Mouse (Mus musculus) common myeloid progenitor, adult 5-6 weeks (primary cell): ENCODE measurements around the gene Jazf1. TPM values are rescaled to one million over a fixed set of nuclear protein-coding genes. Genes with fewer than 3 reads are reported as not detected.
A peak's percentile ranks its signal among the peaks of the same experiment; 100 is the strongest.

ENCODE experiments used
- ATAC-seq: replicated peaks from 2 replicates; pipeline ENCODE4 v1.8.0; 2016; ENCODE audit warnings: low read depth, mild to moderate bottlenecking, moderate TSS enrichment, inconsistent platforms; ENCODE audit not compliant: poor library complexity, severe bottlenecking
- total RNA-seq: library from RNA; stranded (forward); fragments of 200-1000, 187-1606 nt; gene quantifications from 2 replicates; pipeline ENCODE4 v1.2.3, GENCODE M21; 2017

Gene Jazf1
- total RNA-seq, 1 experiment from 2014 or later, result not detected

GRCm38 (mm10) chr6:53014460-53015455 is 53.7 kb downstream of the Jazf1 start:
- no peak for ATAC-seq

- ATAC-seq, result no peak
Measured at GRCm38 (mm10) chr6:53010286-53010685, 58.1 kb downstream of the Jazf1 start.

GRCm38 (mm10) chr6:53006032-53006431 is 62.4 kb downstream of the Jazf1 start:
- ATAC-seq, result no peak

DNA sequence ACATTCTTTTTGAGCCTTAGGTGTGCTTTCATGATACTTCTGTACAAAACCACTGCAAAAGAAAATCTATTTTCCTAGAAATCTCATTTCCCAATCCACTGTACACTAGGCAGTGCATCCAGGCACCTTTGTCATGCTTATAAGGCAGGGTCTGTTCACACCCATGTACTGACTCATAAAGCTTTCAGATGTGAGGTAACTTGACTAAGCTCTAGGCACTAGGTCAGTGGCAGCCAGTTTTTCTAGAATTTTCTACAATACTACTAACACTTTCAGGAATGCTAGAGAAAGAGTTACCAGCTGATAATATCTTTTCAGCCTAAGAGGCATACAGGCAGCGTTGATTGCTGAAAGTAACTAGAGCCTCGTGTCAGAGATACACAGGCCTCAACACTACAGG is 62.9 kb downstream of the Jazf1 start:
- ATAC-seq, result no peak

- no peak for ATAC-seq
Measured at GRCm38 (mm10) chr6:52990816-52991215, 77.6 kb downstream of the Jazf1 start.

- ATAC-seq, result no peak
Measured at GRCm38 (mm10) chr6:52987905-52988640, 80.4 kb downstream of the Jazf1 start.

GRCm38 (mm10) chr6:52987391-52987790 is 81.0 kb downstream of the Jazf1 start:
- 0 out of 2 replicates have a peak, but pooled peaks have one; percentile 22 for ATAC-seq

DNA sequence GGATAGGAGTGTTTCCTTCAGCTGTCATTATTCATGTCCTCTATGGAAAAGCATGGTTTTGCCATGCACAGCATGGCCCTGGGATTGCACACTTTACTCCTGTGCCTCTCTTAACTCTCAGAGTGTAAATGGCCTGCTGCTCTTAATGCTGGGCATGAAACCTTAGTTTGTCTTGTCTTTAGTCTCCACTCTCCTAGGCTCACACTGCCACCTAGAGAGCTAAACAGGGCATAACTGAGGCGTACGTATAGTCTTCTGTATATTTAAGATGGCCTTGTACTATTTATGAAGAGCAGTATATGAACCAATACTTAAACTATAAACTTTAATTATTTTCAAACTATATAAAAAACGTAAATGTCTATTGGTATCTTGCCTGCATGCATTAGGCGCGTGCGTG is 86.3 kb downstream of the Jazf1 start:
- ATAC-seq, result 0 out of 2 replicates have a peak, but pooled peaks have one; percentile 36

DNA sequence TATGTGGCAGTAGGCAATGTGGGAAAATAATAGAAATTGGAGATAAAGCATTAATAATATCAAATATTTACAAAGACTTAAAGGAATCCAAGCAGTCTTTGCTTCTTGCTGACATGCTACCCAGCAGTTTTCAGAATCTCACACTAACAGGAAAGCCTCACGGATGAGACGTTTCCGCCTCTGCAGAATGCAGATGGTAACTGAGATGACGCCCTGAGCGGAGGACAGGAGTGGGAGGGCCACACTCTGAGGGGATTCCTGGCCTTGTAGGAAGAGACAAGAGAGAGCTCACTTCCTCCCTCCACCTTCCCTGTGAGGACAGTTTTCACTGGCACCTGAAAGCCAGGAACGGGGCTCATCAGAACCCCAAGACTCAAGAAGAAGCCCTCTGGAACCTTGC is 88.9 kb downstream of the Jazf1 start:
- ATAC-seq, result no peak

DNA sequence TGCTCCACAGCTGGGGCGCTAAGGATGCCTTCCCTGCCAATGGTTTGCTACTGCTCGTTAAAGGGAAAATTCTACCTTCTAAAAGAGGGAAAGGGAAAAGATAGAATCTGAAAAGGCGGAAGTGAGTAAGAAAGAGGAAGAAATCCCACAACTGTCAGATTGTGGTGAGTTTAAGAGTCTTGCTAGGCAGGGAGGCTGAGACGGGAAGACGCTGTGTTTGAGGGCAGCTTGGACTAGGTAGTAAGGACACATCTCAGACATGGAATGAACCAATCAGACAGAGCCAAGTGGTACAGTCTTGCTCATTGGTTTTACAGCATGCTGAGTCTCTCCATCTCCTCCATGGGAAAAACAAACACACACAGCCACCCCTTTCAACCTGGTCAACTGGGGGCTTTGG is 95.1 kb downstream of the Jazf1 start:
- 0 out of 2 replicates have a peak, but pooled peaks have one; percentile 50 for ATAC-seq

GRCm38 (mm10) chr6:52972138-52972537 is 96.3 kb downstream of the Jazf1 start:
- peak; percentile 74 for ATAC-seq

DNA sequence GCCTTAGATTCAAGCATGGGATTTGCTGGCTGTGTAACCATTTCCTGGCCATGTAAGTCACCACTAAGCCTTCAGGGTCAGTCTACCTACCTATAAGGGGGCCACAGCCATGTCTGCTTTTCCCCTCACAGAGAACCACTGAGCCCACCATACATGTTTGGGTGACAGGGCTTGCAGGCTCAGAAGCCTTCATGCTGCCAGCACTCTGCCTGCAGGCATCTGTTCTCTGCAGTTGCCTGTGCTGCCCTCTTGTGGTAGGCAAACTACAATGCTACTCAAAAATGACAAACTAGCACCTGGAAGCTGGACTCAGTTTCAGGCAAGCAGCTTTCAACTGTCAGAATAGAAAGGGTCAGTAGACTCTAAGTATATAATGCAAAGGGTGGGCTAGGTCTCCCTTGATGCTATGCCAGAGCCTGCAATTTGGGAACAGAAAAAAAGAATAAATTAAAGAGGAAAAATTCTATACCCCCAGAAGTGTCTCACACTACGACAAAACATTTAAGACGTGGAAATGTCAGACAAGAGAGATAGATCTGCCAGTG is 98.6 kb downstream of the Jazf1 start:
- 0 out of 2 replicates have a peak, but pooled peaks have one; percentile 57 for ATAC-seq

GRCm38 (mm10) chr6:52968346-52968891 is 100.0 kb downstream of the Jazf1 start:
- ATAC-seq, result no peak

- ATAC-seq, result no peak
Measured at GRCm38 (mm10) chr6:52967557-52968270, 100.7 kb downstream of the Jazf1 start.

DNA sequence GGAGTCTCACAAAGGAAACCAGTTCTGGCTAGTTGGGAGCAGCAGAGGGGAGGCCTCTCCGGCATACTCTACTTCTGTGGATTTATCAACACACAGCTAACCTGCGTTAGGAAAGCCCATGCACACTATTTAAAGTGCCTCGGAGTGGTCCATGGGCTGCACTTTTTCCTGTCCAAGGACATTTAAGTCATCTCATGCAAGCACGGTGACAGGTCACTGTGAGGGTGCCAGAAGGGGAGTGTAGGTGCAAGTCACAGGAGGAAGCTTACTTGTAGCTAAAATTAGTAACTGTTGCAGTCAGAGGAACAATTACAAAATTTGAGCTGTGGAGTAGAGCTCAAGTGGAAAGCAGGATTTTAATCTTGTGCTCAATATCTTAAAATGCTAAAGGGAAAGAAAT is 102.4 kb downstream of the Jazf1 start:
- ATAC-seq, result no peak

DNA sequence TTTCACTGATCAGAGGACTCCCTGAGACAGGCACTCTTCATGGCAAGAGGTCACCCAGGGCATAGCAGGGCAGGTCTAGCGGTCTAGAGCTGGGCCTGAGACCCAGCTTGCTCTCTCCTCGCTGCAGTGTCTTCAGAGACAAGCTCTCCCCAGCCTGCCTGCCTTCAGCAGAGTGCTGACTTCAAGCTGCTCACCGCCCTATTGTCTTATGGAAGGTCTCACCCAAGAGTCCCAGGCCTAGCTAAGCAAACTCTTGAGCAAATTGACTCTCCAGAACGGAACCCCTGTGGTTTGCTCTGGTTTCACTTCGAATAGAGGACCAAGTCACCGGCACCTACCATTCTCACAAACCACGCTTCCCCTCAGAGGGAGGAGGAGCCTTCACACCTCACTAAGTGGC is 103.1 kb downstream of the Jazf1 start:
- peak; percentile 57 for ATAC-seq

DNA sequence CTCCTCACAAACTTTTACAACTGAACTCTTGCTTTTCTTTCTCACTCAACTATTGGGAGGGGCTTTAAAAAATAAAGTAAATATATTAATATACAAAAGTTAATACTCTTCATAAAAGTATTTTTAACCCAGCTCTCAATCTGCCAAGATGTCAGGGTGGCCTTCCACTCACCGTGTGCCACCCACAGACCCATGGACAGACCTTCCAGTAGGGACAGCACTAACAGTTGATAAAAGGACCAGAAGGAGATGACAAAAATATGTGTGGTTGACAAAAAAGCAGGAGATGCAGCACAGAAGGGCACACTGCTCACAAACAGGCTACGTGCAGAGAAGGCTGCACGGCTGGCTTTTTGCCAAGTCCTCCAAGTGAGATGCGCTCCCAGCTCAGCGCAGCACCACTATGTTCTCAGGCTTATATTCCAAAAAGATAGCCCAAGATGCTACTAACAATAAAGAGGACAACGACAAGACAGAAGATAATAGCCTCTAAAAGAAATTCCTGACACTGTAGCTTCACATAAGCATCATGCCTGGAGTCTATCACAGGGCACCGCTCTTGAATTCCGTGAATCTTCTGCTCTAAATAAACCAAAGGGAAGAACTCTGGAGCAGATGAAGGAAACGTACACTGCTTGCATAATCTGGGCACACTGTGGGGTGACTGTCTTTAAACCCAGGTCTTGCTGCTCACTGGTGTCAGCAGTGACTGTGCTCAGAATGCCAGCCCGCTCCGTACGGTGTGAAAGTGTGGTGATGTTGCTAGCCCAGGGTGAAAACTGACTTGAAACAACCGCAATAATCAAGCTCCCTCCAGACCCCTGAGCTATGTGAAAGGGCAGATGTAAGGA is 104.4 kb downstream of the Jazf1 start:
- ATAC-seq, result no peak

- no peak for ATAC-seq
Measured at GRCm38 (mm10) chr6:52963430-52963732, 105.0 kb downstream of the Jazf1 start.
